Mouse (Mus musculus) midbrain, embryonic 11.5 days (tissue): ENCODE measurements at regions not wholly inside any gene's neighbourhood (a gene's known extent, or its start where the extent isn't known, plus 50 kb on each side); places are given as distances from the start of the nearest gene placed in this dataset.

Experiments
- ATAC-seq: fragments of 200-750 bp; cut with Nextera tagmentation; 2 replicates; pipeline ENCODE4 v1.8.0; 2017; ENCODE audit warnings: moderate TSS enrichment, moderate library complexity; ENCODE audit not compliant: low FRiP score
- DNase-seq: peaks from one replicate; pipeline ENCODE4 v3.0.0; 2015; ENCODE audit warnings: low spot score; ENCODE audit errors: missing footprints
- H3K27ac ChIP-seq: fragments of 300-500 bp; sonication (generic); 2 replicates; pipeline ENCODE4 v1.5.1; 2014; ENCODE audit warnings: low read depth, low read length
- H3K27me3 ChIP-seq: fragments of 300-500 bp; sonication (generic); 2 replicates; pipeline ENCODE4 v1.6.1; 2014; ENCODE audit warnings: mild to moderate bottlenecking, low read length, moderate library complexity, mixed read lengths; ENCODE audit not compliant: control insufficient read depth, insufficient read depth
- H3K36me3 ChIP-seq: fragments of 300-500 bp; sonication (generic); 2 replicates; pipeline ENCODE4 v1.6.1; 2014; ENCODE audit warnings: mild to moderate bottlenecking, low read length, moderate library complexity, mixed read lengths; ENCODE audit not compliant: control insufficient read depth, insufficient read depth
- H3K4me1 ChIP-seq: fragments of 300-500 bp; sonication (generic); 2 replicates; pipeline ENCODE4 v1.6.1; 2014; ENCODE audit warnings: low read length; ENCODE audit not compliant: control insufficient read depth, insufficient read depth
- H3K4me2 ChIP-seq: fragments of 300-500 bp; sonication (generic); 2 replicates; pipeline ENCODE4 v1.6.1; 2014; ENCODE audit warnings: mild to moderate bottlenecking, moderate library complexity
- H3K4me3 ChIP-seq: fragments of 300-500 bp; sonication (generic); 2 replicates; pipeline ENCODE4 v1.5.1; 2014; ENCODE audit warnings: low read depth, low read length
- H3K9ac ChIP-seq: fragments of 300-500 bp; sonication (generic); 2 replicates; pipeline ENCODE4 v1.6.1; 2014; ENCODE audit warnings: low read length
- H3K9me3 ChIP-seq: fragments of 300-500 bp; sonication (generic); 2 replicates; pipeline ENCODE4 v1.6.1; 2016; ENCODE audit warnings: low read length; ENCODE audit not compliant: control insufficient read depth
- WGBS: fragments of 180-500 bp; shearing (Covaris S2); extraction: QIAGEN DNeasy Blood & Tissue Kit; methylation state at CpG from one replicate; pipeline ENCODE4 v1.1.7; 2014; 5-methylcytosine and 5-hydroxymethylcytosine counted together

DNA sequence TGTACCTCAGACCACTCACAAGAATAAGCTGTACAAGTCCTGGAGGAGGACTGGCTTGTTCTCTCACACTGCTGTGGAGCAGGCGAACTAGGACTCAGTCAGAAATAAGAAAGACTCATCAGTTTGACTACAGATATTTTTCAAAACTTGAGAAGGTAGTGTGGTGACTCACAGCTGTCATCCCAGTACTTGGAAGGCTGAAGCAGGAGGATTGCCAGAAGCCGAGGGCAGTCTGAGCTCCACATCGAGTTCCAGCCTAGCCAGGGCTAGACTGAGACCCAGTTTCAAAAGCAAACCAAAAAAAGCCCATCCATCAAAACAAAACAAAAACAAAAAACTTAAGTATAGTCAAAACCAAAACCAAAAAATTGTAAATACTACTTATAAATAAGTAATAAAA is 197.8 kb upstream of the Mkln1 start:
- Histone ChIP-seq H3K4me2 (no peak overlapping the region), H3K36me3 (no peaks in the 10 kb centered on the region), H3K4me1 (no peaks in the 10 kb centered on the region), H3K27me3 (no peaks in the 10 kb centered on the region), H3K9ac (no peak overlapping the region), H3K27ac (no peak overlapping the region), H3K9me3 (no peaks in the 10 kb centered on the region), H3K4me3 (no peak overlapping the region)
- ATAC-seq (no peak), DNase-seq (no peak)
- 82% methylated on average over 3 of the region's 3 CpGs for WGBS

DNA sequence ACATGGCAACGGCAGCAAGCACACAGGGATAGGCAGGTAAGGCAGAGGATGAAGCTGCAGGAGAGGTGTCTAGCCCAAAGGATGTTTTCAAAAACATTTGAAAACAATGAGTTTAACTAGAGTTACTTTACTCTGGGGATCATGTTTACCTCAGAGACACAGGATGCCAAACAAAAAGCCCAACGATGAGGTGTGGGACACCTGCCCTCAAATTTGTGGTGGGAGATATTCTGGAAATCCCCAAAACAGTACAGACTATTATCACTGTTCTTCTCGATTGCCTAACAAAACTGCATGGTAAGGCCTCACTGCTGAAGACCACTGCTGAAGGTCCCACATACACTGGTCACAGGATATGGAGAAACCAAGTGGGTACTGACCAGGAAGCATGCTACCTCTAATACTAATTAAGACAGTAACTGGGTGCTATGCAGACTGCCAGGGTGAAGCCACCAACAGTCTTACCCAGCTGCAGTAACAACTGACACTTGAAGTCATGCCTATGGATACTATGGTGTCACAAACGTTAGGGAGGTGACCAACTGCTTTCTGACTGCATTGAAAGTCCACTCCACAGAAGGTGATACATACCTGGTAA is 197.1 kb upstream of the Mkln1 start:
- Histone ChIP-seq H3K27me3 (no peaks in the 10 kb centered on the region), H3K9ac (no peak overlapping the region), H3K27ac (no peak overlapping the region), H3K4me3 (no peak overlapping the region), H3K36me3 (no peaks in the 10 kb centered on the region), H3K4me2 (no peak overlapping the region), H3K9me3 (no peaks in the 10 kb centered on the region), H3K4me1 (no peaks in the 10 kb centered on the region)
- no peak for DNase-seq
- no peak for ATAC-seq
- WGBS = 88% methylated on average over 4 of the region's 4 CpGs

DNA sequence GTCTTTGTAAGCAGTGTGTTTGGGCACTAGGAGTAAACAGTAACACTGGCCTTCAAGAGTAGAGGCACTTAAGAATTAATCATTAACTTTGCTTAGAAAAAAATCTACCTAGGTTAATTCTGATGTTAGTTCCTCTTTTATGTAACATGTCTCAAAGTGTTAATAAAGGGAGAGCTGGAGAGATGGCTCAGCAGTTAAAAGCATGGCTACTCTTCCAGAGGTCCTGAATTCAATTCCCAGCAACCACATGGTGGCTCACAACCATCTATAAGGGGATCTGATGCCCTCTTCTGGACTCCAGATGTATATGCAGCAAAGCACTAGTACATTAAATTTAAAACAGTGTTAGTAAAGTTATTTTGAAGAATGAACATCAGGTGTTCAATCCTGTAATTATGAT is 195.9 kb upstream of the Mkln1 start:
- Histone ChIP-seq H3K27ac (no peak overlapping the region), H3K4me2 (no peak overlapping the region), H3K27me3 (no peaks in the 10 kb centered on the region), H3K4me1 (no peaks in the 10 kb centered on the region), H3K4me3 (no peak overlapping the region), H3K9ac (no peak overlapping the region), H3K9me3 (no peaks in the 10 kb centered on the region), H3K36me3 (no peaks in the 10 kb centered on the region)
- DNase-seq (no peak), ATAC-seq (no peak)

DNA sequence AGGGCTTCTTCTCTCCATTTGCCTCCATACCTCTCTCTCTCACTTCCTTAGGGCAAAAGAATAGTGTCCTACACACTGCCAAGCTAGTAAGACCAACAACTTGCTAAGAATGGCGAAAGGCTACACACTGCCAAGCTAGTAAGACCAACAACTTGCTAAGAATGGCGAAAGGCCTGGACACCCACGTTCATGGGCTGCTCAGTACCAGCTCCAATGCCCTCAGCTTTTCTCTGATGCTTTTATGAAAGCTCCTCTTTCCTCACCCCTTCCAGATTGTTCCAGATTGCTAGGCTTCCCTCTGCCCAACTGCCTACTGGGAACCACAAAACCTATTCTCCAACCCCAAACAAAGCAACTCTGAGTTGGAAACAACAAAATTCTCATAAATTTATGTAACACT is 194.1 kb upstream of the Mkln1 start:
- Histone ChIP-seq H3K4me1 (no peaks in the 10 kb centered on the region), H3K4me2 (no peak overlapping the region), H3K27me3 (no peaks in the 10 kb centered on the region), H3K27ac (no peak overlapping the region), H3K36me3 (no peaks in the 10 kb centered on the region), H3K9me3 (no peaks in the 10 kb centered on the region), H3K9ac (no peak overlapping the region), H3K4me3 (no peak overlapping the region)
- ATAC-seq (no peak), DNase-seq (no peak)
- 86% methylated on average over 3 of the region's 3 CpGs for WGBS

DNA sequence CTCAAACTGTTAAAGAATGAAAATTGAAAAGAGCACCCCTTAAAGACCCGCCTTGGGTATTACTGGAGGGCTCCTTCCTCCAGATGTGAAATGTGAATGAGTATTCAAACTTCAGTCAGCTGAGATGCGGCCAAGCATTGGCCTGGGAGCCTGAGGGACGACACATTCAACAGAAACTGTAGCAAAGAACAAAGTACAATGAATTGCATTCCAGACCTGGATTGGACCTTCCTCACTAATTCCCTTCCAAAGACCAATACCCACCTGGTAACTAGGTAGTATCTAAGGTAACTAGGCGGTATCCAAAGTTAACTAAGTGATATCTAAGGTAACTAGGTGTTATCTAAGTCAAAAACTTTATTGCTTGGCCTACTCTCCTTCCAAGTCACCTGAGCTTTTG is 193.7 kb upstream of the Mkln1 start:
- no peaks in the 10 kb centered on the region for H3K27me3 ChIP-seq
- H3K4me3 ChIP-seq = no peak overlapping the region
- no peaks in the 10 kb centered on the region for H3K9me3 ChIP-seq
- no peak overlapping the region for H3K4me2 ChIP-seq
- DNase-seq (no peak), ATAC-seq (no peak)
- WGBS = 86% methylated on average over 4 of the region's 4 CpGs
- H3K9ac ChIP-seq = no peak overlapping the region
- H3K36me3 ChIP-seq = no peaks in the 10 kb centered on the region
- no peak overlapping the region for H3K27ac ChIP-seq
- no peaks in the 10 kb centered on the region for H3K4me1 ChIP-seq

DNA sequence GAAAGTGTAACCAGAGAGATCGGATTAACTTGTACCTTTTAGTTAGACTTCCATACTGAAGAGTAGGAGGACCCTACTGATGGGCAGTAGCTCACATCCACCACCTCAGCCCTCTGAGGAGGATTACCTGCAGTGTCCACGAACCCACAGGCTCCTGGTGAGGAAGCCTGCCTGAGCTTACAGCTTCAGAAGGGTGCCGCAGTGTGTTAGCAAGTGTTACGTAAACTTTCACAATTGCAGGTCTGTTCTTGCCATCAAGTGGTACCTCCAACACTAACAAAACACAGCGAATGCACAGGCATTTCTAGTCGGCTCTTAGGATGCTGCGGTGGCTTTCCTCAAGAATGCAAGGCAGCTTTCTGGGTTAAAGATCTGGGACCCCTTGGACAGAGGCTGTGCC is 192.4 kb upstream of the Mkln1 start:
- H3K27ac ChIP-seq = no peak overlapping the region
- no peaks in the 10 kb centered on the region for H3K36me3 ChIP-seq
- 83% methylated on average over 7 of the region's 7 CpGs for WGBS
- no peak overlapping the region for H3K4me3 ChIP-seq
- DNase-seq (no peak), ATAC-seq (no peak)
- no peaks in the 10 kb centered on the region for H3K4me1 ChIP-seq
- H3K27me3 ChIP-seq = no peaks in the 10 kb centered on the region
- H3K9ac ChIP-seq = no peak overlapping the region
- H3K4me2 ChIP-seq = no peak overlapping the region
- H3K9me3 ChIP-seq = no peaks in the 10 kb centered on the region

DNA sequence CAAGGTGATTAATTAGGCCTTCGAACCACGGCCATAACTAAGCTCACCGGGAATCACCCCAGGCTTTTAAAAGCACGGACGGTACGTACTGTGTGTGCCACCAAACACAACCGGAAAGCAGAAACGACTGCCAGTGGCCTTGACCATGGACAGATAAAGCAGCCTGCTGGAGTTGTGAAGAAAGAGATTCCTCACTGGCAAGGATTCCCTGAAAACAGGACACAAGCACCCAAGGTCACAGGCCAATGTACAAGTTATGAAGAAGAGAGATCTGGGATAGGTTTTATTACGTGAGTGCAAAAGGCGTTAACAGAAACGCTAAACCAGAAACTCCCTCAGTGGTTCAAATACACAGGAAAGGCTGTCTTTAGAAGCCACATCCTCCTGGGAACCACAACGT is 191.3 kb upstream of the Mkln1 start:
- no peak overlapping the region for H3K9ac ChIP-seq
- whole genome bisulfite sequencing = 90% methylated on average over 12 of the region's 12 CpGs

DNA sequence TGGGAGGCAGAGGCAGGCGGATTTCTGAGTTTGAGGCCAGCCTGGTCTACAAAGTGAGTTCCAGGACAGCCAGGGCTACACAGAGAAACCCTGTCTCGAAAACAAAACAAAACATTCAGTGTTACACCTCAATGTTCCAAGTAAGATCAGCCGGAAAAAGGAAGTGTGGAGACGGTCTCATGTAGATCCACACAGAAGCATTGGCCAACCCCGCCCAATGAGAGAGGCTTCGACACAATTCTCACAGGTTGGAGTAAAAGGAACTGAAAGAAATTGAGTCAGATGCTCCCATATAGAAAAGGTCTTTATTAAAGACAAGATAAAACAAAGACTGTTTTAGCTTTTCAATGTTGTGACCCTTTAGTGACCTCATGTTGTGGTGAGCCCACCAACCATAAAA is 190.3 kb upstream of the Mkln1 start:
- H3K4me1 ChIP-seq = no peaks in the 10 kb centered on the region
- H3K9ac ChIP-seq = no peak overlapping the region
- no peaks in the 10 kb centered on the region for H3K9me3 ChIP-seq
- no peaks in the 10 kb centered on the region for H3K27me3 ChIP-seq
- no peak overlapping the region for H3K27ac ChIP-seq
- no peak overlapping the region for H3K4me3 ChIP-seq
- no peak overlapping the region for H3K4me2 ChIP-seq
- H3K36me3 ChIP-seq = no peaks in the 10 kb centered on the region
- ATAC-seq = no peak
- 95% methylated on average over 6 of the region's 6 CpGs for WGBS
- DNase-seq = no peak

More for the DNA sequence above, 191.3 kb upstream of the Mkln1 start:
- Histone ChIP-seq H3K27me3 (no peaks in the 10 kb centered on the region), H3K9me3 (no peaks in the 10 kb centered on the region), H3K4me1 (no peaks in the 10 kb centered on the region), H3K27ac (no peak overlapping the region), H3K36me3 (no peaks in the 10 kb centered on the region), H3K4me2 (no peak overlapping the region), H3K4me3 (no peak overlapping the region)
- no peak for DNase-seq
- no peak for ATAC-seq

DNA sequence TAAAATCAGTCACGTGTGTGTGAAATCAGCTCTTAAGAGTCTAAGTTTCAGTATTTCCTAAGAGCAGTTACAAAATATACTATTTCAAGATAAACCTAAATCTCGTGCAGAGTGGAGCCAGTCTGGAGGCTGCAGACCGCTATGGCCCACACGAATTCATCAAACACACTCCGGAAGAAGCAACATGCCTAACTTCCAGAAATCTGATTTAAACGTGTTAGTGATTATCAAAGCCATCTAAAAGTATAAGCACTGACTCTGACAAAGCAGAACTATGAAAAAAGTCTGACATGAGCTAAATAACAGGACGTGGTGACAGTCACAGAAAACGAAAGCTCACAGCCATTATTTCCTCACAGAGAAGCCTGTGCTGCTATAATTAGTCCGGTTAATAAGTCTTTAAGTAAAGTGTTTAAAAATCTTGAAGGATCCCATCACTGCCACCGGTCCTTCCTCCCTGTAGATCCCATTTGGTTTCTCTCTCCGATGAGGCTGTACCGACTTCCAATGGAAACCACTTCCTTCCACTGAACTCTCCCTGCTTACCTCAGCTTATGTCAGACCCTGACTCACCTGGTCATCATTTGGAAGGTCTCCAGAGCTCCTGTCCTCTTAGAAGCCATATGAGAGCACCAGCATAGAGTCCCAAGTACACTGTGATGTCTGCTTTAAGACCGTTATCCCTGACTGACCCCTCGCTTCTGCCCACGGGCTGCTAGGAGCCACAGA is 189.0 kb upstream of the Mkln1 start:
- no peaks in the 10 kb centered on the region for H3K27me3 ChIP-seq
- H3K4me3 ChIP-seq = no peak overlapping the region
- H3K4me1 ChIP-seq = no peaks in the 10 kb centered on the region
- 91% methylated on average over 15 of the region's 15 CpGs for WGBS
- no peak overlapping the region for H3K27ac ChIP-seq
- no peak overlapping the region for H3K9ac ChIP-seq
- no peaks in the 10 kb centered on the region for H3K9me3 ChIP-seq
- no peaks in the 10 kb centered on the region for H3K36me3 ChIP-seq
- H3K4me2 ChIP-seq = no peak overlapping the region
- DNase-seq = no peak
- ATAC-seq = no peak
